Mouse (Mus musculus) G1E-ER4 (cell line): ENCODE measurements at regions not wholly inside any gene's neighbourhood (a gene's known extent, or its start where the extent isn't known, plus 50 kb on each side); places are given as distances from the start of the nearest gene placed in this dataset.

ENCODE experiments used
- GATA1 ChIP-seq: IDR thresholded peaks from one replicate; pipeline ENCODE4 v1.8.0; 2012; ENCODE audit warnings: low read length, inconsistent platforms

DNA sequence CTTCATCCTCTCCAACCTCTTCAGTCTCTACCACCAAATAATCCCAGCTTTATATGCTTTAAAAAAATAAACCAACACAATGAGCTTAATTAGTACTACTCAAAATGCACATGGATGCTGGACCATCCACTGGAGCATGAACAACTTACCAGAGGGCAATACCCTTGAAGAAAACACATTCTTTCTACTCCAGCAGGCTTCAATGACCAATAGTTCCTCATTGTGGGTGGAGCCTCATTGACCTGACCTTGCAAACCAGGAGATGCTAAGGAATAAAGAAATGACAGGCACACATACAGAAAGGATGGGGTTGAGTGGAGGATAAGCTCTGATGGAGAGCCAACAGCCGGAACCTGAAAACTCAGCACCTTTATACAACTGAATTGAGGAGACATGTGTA is 201.7 kb upstream of the Pfn2 start:
- no peak for TF ChIP-seq GATA1

DNA sequence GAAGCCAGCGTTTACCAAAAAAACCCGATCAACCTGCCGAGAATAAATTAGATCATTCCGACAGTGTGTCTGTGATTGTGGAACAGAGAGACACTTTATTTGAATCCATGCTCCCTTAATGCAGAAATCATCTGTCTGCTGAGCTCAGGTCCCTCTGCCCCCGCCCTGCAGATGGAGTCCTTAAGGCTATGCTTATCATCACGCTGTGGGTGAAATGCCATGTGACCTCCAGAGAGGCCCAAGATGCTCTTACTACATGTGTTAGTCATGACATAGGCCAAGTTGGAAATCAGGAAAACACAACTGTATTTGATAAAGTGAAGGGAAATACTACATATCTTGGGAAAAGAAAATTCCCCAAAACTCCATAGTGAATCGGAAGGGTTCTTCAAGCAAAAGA is 206.8 kb upstream of the Pfn2 start:
- TF ChIP-seq GATA1, result no peak

DNA sequence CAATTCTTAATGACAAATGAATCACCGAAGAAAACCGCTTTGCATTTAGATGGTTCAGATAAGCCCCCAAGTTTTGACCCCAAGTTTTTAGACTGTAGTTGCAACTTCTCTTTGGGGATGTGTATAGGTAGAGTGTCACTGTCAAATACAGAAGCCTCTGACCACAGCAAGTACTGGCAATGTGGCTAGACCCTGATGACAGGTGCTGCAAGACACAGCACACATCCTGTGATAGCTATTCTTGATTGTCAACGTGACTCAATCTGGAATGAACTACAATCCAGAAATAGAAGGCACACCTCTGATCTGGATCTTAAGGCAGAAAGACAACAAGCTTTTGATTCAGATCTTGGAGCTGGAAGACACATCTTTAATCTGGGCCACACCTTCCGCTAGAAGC is 207.3 kb upstream of the Pfn2 start:
- TF ChIP-seq GATA1, result no peak

DNA sequence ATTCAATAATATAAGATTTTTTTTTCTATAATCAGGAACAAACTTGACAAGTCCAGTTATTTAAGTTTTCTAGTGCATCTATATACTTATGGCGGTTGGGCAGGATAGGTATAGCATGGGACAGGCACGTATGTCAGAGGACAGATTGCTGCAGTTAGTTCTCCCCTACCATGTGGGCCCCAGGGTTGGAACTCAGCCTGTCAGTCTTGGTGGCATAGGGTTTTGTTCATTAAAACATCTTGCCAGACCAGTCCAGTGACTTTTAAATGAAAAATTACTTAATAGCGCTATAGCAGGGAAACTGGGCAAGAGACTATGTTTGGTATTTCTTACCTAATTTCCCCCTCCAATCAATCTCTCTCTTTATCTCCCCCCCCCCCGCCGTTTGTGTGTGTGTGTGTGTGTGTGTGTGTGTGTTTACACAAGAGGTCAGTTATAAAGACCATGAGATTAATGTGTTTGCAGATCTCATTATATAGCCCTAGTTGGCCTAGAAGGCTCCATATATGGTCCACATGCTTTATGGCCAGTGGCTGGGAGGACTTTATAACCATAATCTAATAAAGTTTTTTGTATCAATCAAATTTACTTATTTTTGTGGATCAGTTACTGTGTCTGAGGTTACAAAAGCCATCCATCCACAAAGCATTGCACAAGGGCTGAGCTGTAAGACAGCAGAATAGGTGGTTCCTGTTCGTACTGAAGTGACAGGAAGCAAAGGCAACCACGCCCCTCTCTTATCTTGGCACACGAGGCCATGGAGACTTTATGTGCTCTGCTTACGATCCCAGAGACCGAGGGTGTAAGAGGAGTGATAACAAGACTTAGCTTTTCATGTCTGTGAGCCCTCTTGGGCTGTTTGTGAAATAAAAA is 208.5 kb upstream of the Pfn2 start:
- peak; percentile 45 for TF ChIP-seq GATA1

DNA sequence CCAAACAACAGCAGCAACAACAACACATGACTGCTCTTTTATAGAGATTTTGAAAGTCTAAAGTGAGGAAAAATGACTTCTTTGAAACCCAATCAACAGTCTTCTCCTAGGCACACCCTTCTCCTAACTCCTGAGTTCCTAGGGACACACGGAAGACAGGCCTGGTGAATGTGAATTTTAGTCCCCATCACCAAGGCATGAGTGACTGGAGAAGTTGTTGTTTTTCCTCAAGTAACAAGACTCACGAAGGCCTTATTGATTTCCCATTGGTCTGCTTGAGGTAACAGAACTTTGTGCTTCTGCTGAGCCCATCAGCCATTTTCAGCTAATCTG is 209.2 kb upstream of the Pfn2 start:
- TF ChIP-seq GATA1, result no peak

DNA sequence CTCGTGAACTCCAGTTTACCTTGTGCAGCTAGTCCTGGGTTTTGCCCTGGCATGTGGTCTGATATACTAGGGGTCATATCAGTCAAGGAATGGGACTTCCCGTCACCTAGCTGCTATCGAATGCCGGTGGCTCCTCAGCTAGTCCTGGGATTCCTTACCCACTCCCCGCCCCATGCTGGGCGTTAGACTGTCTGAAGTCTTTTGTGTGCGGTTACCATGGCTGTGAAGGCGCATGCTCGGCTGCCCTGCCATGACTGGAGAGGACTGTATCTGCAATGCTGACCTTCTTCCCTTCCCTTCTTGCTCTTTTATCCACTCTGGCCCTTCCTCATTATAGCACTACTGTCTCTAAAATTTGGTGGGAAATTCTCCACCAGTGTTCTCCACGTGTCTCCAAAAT is 210.3 kb upstream of the Pfn2 start:
- TF ChIP-seq GATA1, result no peak

DNA sequence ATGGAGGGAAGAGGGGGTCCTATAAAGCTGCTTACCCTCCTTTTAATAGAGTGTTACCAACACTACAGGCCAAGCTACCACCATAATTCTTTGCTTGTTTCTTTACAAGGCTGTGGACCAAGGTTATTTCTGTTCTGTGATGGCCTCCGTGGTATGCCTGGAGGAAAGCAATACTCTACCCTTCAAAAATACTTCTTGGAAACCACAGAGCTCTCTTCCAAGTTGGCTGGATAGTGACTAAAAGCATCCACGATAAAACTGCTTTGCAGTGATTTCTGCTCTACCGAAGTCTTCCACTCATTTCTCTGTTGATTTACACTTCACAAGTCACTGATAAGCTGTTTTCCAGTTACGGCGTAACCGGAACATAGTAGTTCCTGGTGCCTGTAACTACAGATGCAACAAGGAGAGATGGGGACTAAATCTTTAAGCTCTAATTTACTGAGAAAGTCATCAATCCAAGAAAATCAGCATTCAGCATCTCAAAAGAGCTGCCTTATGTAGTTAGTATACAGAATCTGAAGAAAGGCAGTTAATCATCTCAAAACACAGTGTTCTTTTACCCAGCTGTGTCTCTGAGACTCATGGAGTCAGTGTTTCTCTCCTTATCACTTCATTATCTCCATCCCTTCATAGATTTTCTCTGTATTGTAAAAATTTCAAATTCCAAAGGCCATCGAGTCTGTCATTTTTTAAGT is 216.1 kb upstream of the Pfn2 start:
- no peak for TF ChIP-seq GATA1

DNA sequence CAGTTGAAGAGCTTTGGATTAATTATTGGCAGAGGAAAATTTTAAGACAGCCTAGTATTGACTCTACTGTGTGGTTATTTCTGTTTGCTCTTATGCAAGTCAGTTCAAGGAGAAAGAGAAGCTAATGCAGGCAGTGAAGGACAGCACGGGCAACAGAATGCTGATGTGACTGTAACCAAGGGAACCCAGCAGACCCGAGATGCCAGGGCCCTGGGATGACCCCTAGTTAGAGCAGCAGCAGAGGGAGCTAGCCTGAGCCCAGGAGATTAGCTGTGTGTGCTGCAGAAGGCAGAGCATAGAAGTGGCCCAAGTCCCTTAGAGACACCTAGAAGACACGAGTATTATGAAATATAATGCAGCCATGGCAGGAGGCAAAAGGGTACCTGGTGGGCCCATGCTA is 223.7 kb upstream of the Pfn2 start:
- no peak for TF ChIP-seq GATA1

DNA sequence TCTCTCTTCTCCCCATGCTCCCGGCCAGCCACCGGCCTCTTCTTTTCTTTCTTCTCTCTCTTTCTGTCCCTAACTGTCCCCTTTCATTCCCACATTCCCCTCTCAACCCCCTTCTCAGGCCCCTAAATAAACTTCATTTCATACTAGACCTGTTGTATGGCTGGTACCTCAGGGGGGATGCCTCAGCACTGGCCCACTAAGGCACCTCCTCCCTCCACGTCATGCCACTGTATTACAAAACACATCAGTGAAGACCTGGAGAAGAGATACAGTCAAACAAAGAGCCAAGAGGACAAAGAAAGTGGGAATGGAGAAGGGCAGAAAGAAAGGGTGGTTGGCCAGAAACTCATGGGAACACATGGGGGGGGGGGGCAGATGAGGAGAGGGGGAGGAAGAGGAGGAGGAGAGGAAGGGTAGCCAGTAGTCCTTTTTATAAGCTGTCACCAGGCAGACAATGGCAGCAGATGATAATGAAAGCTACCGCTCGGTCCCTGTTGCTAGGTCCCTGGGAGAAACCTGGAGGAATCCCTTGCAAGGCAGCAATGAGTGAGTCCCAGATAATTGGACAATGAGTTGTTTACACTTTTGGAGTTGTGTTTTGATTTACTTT is 224.5 kb upstream of the Pfn2 start:
- TF ChIP-seq GATA1, result no peak

DNA sequence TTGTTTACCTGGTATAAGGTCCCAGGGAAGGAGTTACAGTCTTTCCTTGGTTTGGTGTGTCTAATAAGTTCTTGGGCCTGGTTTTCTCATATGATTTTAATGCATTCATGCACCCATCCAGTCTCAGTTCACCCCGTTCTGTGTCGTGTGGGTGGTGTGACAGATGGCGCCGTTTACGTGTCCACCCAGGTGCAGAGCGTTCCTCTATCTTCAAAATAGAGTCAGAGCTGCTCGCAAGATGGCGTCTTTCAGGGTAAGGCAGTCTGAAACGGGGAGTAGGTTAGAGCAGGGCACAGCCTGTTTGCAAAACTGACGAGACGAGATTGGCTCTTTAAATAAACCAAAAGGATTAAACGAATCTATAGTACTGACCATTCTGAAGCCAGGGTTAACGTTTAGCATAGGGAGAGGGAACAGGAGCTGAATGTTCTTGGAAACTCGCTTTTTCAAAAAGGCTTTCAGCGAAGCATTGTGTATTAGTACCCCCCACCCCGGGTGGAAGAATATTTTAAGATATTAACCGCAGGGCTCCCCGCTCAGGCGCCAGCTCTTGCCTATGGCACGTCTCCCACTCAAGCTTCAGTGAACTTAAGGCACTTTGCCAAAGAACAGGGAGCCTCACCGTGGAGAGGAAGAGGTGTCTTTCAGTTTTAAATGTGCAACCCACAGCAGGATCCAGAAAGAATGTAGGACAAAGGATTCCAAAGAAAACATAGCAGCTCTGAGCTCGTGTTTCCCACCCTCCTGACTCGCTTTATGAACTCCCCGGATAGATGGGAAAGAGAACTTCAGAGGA is 241.7 kb upstream of the Pfn2 start:
- no peak for TF ChIP-seq GATA1

DNA sequence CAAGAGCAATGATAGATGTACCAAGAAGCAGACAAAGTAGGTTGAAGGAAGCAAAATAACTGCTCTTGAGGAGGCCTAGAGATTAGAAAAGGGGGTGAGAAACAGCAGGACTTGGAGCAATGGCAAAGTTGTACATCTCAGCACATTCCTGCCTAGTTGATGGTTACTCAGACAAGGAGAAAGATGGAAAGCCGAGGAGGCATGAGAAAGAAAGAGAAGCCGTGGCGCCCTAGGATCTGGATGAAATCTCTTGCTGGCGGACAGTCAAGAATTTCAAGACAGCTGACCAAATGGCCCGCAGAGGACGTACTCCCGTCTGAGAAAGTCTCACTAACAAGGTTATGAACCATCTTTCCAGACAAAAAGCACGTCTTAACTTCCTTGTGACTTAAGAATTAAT is 242.5 kb upstream of the Pfn2 start:
- no peak for TF ChIP-seq GATA1

DNA sequence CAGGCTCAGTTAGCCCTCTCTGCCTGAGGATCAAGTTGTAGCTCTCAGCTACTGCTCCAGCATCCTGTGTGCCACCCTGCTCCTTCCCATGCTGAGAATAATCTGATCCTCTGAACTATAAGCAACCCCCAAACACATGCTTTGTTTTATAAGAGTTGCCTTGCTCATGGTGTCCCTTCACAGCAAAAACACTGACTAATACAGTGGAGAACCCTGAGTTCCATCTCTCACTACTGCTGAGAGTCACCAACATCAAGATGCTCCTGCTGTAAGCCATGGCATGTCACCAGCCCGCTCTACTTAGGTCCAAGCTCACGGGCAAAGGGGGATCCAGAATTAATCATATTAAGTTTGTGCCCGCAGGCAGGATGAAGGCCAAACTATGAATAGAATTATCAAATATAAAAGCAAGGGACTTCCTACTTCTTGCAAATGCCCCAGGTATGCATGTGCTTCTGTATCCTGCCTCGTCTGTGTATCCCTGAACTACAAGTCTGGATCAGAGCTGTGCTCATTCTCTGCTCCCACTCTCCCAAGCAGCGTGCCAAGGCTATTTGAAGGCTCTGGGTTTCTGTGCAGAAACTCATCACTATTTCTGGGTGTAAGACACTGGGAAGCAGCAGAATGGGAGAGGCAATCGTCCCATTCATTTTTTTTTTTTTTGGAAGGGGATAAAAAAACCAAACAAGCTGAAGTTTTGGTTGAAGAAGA is 243.7 kb upstream of the Pfn2 start:
- TF ChIP-seq GATA1, result no peak

DNA sequence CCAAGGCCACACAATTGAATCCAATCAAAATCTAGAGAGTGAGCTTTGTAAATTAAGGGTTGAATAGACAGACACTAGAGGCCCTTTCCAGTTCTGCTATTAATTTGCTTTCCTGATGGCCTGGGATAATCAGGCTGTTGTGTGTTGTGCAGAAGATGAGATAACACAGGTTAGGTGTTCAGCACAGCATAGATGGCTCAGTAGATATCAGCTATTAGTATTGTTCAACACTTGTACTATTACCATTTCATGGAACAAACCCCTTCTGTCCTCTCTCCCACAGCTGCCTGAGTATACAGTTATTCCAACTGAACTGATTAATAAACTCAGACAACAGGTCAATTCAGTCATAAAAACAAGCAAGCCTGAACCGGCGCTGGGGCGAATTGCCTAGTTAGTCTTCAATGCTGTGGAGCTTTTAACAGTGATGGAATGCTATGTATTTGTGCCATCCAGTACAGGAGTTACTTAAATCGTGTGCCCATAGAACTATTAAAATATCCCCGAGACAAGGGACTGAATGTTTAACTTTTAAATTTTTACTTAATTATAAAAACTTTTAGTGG is 263.1 kb upstream of the Pfn2 start:
- TF ChIP-seq GATA1, result no peak

DNA sequence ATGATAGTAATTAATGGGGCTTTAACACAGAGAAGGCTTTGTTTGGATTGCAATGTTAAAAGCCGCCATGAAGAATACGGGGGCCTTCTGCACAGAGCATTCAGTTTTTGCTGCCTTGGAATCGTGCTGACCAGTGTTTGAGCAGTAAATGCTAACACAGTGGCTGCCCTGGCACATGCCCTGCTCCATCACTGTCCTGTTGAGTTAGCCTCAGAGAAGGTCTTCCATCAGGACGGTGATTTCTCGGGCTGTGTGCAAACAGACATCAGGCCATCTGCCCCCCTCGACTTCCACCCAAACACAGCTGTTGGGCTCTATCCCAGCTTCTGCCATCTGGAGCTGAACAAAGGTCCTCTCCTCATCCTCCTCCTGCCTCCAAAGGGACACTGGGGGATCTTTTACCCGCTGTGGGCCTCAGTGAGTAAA is 264.6 kb upstream of the Pfn2 start:
- TF ChIP-seq GATA1, result no peak

DNA sequence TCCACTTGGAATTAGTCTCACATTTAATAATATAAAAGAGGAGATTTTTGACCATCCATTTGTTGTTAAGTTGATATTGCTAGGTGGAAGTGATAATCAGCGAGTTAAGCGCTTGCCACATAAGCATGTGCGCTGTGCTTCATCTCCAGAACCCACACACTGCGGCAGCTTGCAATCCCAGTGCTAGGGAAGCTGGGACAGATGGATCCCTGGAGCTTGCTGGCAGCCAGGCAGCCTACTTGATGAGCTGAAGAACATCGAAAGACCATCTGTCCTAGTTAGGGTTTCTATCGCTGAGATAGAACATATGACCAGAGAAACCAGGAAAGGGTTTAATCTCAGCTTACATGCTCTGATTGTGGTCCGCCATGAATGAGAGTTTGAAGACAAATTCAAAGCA is 266.1 kb upstream of the Pfn2 start:
- TF ChIP-seq GATA1, result no peak
